Mouse (Mus musculus): ENCODE data around the gene Nrg4. TPM values are rescaled to one million over a fixed set of nuclear protein-coding genes. Genes with fewer than 3 reads are reported as not detected.

The Nrg4 gene
- polyA plus RNA-seq, 2 experiments: 1.1 to 1.6 TPM

DNA sequence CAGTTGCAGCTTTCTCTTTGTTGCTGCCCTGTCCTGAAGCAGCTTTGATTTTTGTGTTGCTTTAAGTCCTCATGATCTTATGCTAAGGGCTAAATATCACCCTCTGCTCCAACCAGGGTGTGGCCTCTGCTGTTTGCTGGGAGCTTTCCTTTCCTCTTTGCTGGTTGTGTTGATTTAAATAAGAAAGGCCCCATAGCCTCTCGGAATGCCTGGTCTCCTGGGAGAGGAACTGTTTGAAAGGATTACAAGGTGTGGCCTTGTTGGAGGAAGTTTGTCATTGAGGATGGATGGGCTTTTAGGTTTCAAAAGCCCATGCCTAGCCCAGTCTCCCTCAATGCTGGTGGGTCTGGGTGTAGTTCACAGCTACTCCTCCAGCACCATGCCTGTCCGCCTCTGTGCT lies 110.6 kb downstream of the Nrg4 start:
- TF ChIP-seq POLR2A (IDR thresholded peaks at IDR 0.05; ENCODE audit: borderline replicate concordance, extremely low read depth, insufficient read depth, insufficient read length): no peak

DNA sequence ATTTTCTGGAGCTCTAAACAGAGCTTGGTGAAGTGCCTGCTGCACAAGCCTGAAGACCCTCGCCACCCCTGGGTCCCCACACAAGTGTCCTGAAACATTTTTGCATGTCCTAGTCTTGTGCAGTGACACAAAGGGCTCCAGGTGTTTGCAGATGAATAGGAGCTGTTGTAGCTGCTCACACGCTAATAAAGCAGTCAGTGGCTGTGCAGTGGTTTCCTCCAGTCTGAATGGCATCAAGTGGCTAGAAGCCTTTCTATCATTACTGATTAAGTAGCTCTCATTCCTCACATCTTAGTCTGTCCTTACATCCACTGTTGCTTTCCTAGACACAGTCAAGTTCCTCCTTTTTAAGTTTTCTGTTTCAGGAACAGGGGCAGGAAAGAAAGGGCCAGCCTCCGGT lies 111.0 kb downstream of the Nrg4 start:
- H3K4me1 ChIP-seq (ENCODE audit: control insufficient read depth, insufficient read depth, low read length): no peaks in the 10 kb centered on the region
- no peaks in the 10 kb centered on the region for H3K9me3 ChIP-seq (ENCODE audit: control insufficient read depth, low read length)
- no peaks in the 10 kb centered on the region for H3K27me3 ChIP-seq (ENCODE audit: control insufficient read depth, insufficient read depth, low read length)
- WGBS: 96% methylated on average over 3 of the region's 3 CpGs
- H3K27ac ChIP-seq (replicated peaks; ENCODE audit: low read depth, low read length): no peak overlapping the region
- TF ChIP-seq POLR2A (IDR thresholded peaks at IDR 0.05; ENCODE audit: borderline replicate concordance, extremely low read depth, insufficient read depth, insufficient read length): no peak
- H3K4me3 ChIP-seq (replicated peaks; ENCODE audit: low read length): no peak overlapping the region
- no peak overlapping the region for H3K9ac ChIP-seq (ENCODE audit: low read depth, low read length, severe bottlenecking)
- H3K36me3 ChIP-seq (ENCODE audit: control insufficient read depth, insufficient read depth, low read length): peaks cover 71% of the 10 kb centered on the region
- no peak for ATAC-seq (ENCODE audit: low FRiP score, low read depth)
- H3K4me2 ChIP-seq (replicated peaks; ENCODE audit: low read depth, low read length, severe bottlenecking): no peak overlapping the region
- no peak for DNase-seq (ENCODE audit: low spot score)

More for the DNA sequence above, 110.6 kb downstream of the Nrg4 start:
- Histone ChIP-seq H3K4me2 (replicated peaks; ENCODE audit: low read depth, low read length, severe bottlenecking) (no peak overlapping the region), H3K9ac (ENCODE audit: low read depth, low read length, severe bottlenecking) (no peak overlapping the region), H3K27ac (replicated peaks; ENCODE audit: low read depth, low read length) (no peak overlapping the region), H3K9me3 (ENCODE audit: control insufficient read depth, low read length) (no peaks in the 10 kb centered on the region), H3K4me1 (ENCODE audit: control insufficient read depth, insufficient read depth, low read length) (no peaks in the 10 kb centered on the region), H3K27me3 (ENCODE audit: control insufficient read depth, insufficient read depth, low read length) (no peaks in the 10 kb centered on the region), H3K4me3 (replicated peaks; ENCODE audit: low read length) (no peak overlapping the region), H3K36me3 (ENCODE audit: control insufficient read depth, insufficient read depth, low read length) (peaks cover 76% of the 10 kb centered on the region)
- DNase-seq (ENCODE audit: low spot score): no peak
- WGBS: 87% methylated on average over 2 of the region's 2 CpGs
- ATAC-seq (ENCODE audit: low FRiP score, low read depth): no peak

DNA sequence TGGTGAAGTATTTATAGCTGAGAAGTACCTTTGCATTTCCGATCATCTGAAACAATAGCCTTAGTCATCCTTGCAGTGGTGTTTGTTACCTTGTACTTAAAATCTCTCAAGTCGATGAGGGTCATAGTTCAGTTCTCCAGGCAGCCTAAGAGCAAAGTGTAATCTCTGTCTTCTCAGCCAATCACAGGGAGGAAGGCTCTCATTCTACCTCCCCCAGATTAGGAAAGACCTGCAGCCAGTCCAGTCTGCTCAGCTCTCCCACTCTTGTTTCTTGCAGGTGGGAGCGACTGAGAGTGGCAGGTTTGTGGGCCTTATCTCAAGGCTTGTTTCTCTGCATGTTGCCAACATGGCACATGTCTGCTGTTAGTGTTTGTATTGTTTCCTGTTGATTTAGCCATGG lies 111.6 kb downstream of the Nrg4 start:
- Histone ChIP-seq H3K27ac (replicated peaks; ENCODE audit: low read depth, low read length) (no peak overlapping the region), H3K27me3 (ENCODE audit: control insufficient read depth, insufficient read depth, low read length) (no peaks in the 10 kb centered on the region), H3K4me3 (replicated peaks; ENCODE audit: low read length) (no peak overlapping the region), H3K36me3 (ENCODE audit: control insufficient read depth, insufficient read depth, low read length) (peaks cover 66% of the 10 kb centered on the region), H3K4me2 (replicated peaks; ENCODE audit: low read depth, low read length, severe bottlenecking) (no peak overlapping the region), H3K9me3 (ENCODE audit: control insufficient read depth, low read length) (no peaks in the 10 kb centered on the region), H3K9ac (ENCODE audit: low read depth, low read length, severe bottlenecking) (no peak overlapping the region), H3K4me1 (ENCODE audit: control insufficient read depth, insufficient read depth, low read length) (no peaks in the 10 kb centered on the region; the same call in 1 of the 2 replicates)
- ATAC-seq (ENCODE audit: low FRiP score, low read depth) (no peak), DNase-seq (ENCODE audit: low spot score) (no peak)
- 94% methylated on average over 3 of the region's 3 CpGs for WGBS
- no peak for TF ChIP-seq POLR2A (IDR thresholded peaks at IDR 0.05; ENCODE audit: borderline replicate concordance, extremely low read depth, insufficient read depth, insufficient read length)

DNA sequence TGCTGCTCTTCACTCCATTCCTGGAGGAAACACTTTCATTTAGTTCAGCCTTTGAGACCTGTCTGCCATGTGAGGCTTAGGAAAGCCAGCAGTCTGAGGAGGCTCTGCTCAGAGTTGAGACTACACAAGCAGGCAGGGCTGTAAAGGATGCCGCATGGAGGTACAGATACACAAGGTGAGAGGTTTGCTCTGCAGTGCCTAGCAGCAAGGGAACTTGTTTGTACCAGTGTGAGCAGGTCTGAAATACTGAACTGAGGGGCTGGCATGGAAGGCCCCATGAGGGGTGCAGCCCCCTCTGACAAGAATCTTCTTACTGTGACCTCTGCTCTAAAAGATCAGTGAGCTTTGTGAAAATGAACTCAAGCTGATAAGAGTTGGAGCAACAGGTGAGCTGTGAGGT lies 113.2 kb downstream of the Nrg4 start:
- no peak overlapping the region for H3K9ac ChIP-seq (ENCODE audit: low read depth, low read length, severe bottlenecking)
- WGBS: 96% methylated on average over 1 of the region's 1 CpGs
- no peak overlapping the region for H3K4me3 ChIP-seq (replicated peaks; ENCODE audit: low read length)
- H3K4me2 ChIP-seq (replicated peaks; ENCODE audit: low read depth, low read length, severe bottlenecking): no peak overlapping the region
- H3K4me1 ChIP-seq (ENCODE audit: control insufficient read depth, insufficient read depth, low read length): peaks cover 6% of the 10 kb centered on the region; the same call in 1 of the 2 replicates
- H3K9me3 ChIP-seq (ENCODE audit: control insufficient read depth, low read length): no peaks in the 10 kb centered on the region
- H3K27ac ChIP-seq (replicated peaks; ENCODE audit: low read depth, low read length): no peak overlapping the region
- peaks cover 50% of the 10 kb centered on the region for H3K36me3 ChIP-seq (ENCODE audit: control insufficient read depth, insufficient read depth, low read length)
- DNase-seq (ENCODE audit: low spot score) (no peak), ATAC-seq (ENCODE audit: low FRiP score, low read depth) (no peak)
- TF ChIP-seq POLR2A (IDR thresholded peaks at IDR 0.05; ENCODE audit: borderline replicate concordance, extremely low read depth, insufficient read depth, insufficient read length): no peak
- H3K27me3 ChIP-seq (ENCODE audit: control insufficient read depth, insufficient read depth, low read length): no peaks in the 10 kb centered on the region

DNA sequence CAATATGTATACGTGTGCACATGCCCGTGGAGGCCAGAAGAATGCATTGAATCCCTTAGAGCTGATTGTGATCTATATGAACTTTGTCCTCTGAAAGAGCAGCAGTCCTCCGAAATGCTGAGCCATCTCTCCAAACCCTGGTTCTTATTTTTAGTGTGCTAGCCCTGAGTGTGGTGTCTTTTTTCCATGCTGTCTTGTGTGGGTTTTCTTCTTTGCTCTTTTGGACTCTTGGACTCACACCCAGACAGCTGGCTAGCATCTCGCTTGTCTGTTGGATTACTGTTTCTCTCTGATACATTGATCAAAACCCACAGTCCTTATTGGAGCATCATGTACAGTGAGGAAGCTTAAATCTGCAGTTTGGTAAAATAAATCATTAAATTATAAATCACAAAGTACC lies 115.0 kb downstream of the Nrg4 start:
- ATAC-seq (ENCODE audit: low FRiP score, low read depth): no peak
- Histone ChIP-seq H3K4me3 (replicated peaks; ENCODE audit: low read length) (no peak overlapping the region), H3K4me2 (replicated peaks; ENCODE audit: low read depth, low read length, severe bottlenecking) (no peak overlapping the region), H3K9me3 (ENCODE audit: control insufficient read depth, low read length) (no peaks in the 10 kb centered on the region), H3K36me3 (ENCODE audit: control insufficient read depth, insufficient read depth, low read length) (peaks cover 33% of the 10 kb centered on the region), H3K9ac (ENCODE audit: low read depth, low read length, severe bottlenecking) (no peak overlapping the region), H3K4me1 (ENCODE audit: control insufficient read depth, insufficient read depth, low read length) (peaks cover 6% of the 10 kb centered on the region), H3K27ac (replicated peaks; ENCODE audit: low read depth, low read length) (no peak overlapping the region), H3K27me3 (ENCODE audit: control insufficient read depth, insufficient read depth, low read length) (no peaks in the 10 kb centered on the region)
- DNase-seq (ENCODE audit: low spot score): no peak
- TF ChIP-seq POLR2A (IDR thresholded peaks at IDR 0.05; ENCODE audit: borderline replicate concordance, extremely low read depth, insufficient read depth, insufficient read length): no peak
- WGBS: 88% methylated on average over 4 of the region's 4 CpGs

All from limb, embryonic 14.5 days (tissue).